Mouse (Mus musculus) bone marrow, adult 2 months (tissue): ENCODE results near the gene Kcnip1.

Experiments used
- CTCF ChIP-seq: fragments of 200-500 bp; IDR thresholded peaks from 2 replicates; pipeline ENCODE4 v1.5.1; 2011; ENCODE audit warnings: low read length, control low read depth; ENCODE audit not compliant: control insufficient read depth, insufficient read depth
- POLR2A ChIP-seq: fragments of 200-500 bp; IDR thresholded peaks from 2 replicates; pipeline ENCODE4 v1.6.1; 2011; ENCODE audit warnings: low read depth, mild to moderate bottlenecking, control low read depth, low read length, borderline replicate concordance; ENCODE audit not compliant: control insufficient read depth

DNA sequence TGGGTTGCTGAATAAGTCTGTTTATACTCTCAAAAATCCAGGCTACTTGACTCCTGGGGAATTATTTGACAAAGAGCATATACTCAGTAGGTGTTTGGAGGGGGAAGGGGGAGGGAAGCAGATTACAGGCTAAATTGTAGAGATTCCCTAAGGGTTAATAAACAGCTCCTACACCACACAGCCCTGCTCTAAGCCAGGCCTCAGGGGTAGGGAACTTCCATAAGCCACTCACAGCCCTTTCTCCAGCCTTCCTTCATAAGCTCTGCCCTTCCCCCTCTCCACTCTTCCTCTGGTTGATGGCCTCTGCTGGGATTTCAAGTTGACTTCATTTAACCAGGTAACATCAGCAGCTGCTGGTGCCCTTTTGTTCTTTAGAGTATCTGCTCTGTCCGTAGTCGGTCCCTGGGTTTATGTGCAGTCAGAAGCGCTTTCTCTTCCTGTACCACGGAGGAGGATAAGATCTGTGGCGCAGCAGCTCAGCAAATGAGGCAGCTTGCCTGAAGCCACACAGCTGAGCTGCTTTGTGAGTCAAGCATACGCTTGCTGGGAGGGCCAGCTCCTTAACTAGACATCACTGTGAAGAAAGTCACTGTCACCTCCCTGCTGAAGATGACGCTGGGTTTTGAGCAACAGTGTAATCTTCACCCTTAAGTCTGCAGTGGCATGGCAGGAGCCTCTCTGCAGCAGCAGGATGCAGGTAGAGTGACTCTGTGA is 54.2 kb downstream of the Kcnip1 start:
- no peak for TF ChIP-seq CTCF
- TF ChIP-seq POLR2A: no peak
